Mouse (Mus musculus) CH12.LX (cell line): ENCODE results near the gene Iqgap3. TPM values are rescaled to one million over a fixed set of nuclear protein-coding genes. Genes with fewer than 3 reads are reported as not detected.

Source experiments
- DNase-seq: peaks from one replicate; pipeline ENCODE4 v3.0.0-alpha.2; 2013; ENCODE audit errors: extremely low read depth
- H3K27ac ChIP-seq: 2 replicates; pipeline ENCODE4 v1.5.1; 2012; ENCODE audit warnings: low read depth, mild to moderate bottlenecking, control low read depth, moderate library complexity; ENCODE audit not compliant: insufficient read depth
- H3K27me3 ChIP-seq: replicated peaks from 2 replicates; pipeline ENCODE3; 2012; ENCODE audit warnings: inconsistent platforms
- H3K36me3 ChIP-seq, 2 experiments: replicated peaks in 1 of 2; 2 replicates each; pipeline versions ENCODE3 to v1.6.1; 2012; ENCODE audit warnings: inconsistent platforms in 1 of 2, low read length in 1 of 2, mild to moderate bottlenecking in 1 of 2, mixed read lengths in 1 of 2, moderate library complexity in 1 of 2; ENCODE audit not compliant: control insufficient read depth in 1 of 2, insufficient read depth in 1 of 2
- H3K4me1 ChIP-seq, 2 experiments: 2 replicates each; pipeline ENCODE4 v1.6.1; 2012; ENCODE audit warnings: inconsistent platforms in 1 of 2, moderate library complexity in 1 of 2; ENCODE audit not compliant: insufficient read depth in 2 of 2, control insufficient read depth in 1 of 2
- H3K4me2 ChIP-seq: 2 replicates; pipeline ENCODE4 v1.6.1; 2012; ENCODE audit warnings: low read depth, mild to moderate bottlenecking, control low read depth; ENCODE audit not compliant: poor library complexity, insufficient read depth, severe bottlenecking
- H3K4me3 ChIP-seq, 3 experiments: fragments of 150-350 bp in 1 of 3; sonication (generic) in 1 of 3; replicated peaks in 1 of 3; 2 replicates each; pipeline versions ENCODE3 to v1.5.1; 2011 to 2012; ENCODE audit warnings: low read depth in 2 of 3, low read length in 2 of 3, mild to moderate bottlenecking in 2 of 3, moderate library complexity in 2 of 3, control low read depth in 1 of 3, improper control_type of control experiment in 1 of 3, inconsistent platforms in 1 of 3, mixed read lengths in 1 of 3; ENCODE audit not compliant: poor library complexity in 1 of 3
- H3K79me2 ChIP-seq: replicated peaks from 2 replicates; pipeline ENCODE4 v1.6.1; 2012; ENCODE audit warnings: mild to moderate bottlenecking, moderate library complexity; ENCODE audit not compliant: control insufficient read depth, poor library complexity, insufficient read depth, severe bottlenecking; ENCODE audit errors: extremely low read depth
- H3K9ac ChIP-seq: 2 replicates; pipeline ENCODE4 v1.6.1; 2012; ENCODE audit warnings: low read depth, mild to moderate bottlenecking, control low read depth, moderate library complexity; ENCODE audit not compliant: insufficient read depth
- H3K9me3 ChIP-seq: replicated peaks from 2 replicates; pipeline ENCODE3; 2012; ENCODE audit warnings: low read length, inconsistent platforms, mixed read lengths
- BHLHE40 ChIP-seq: IDR thresholded peaks from 2 replicates; pipeline ENCODE4 v1.6.1; 2011; ENCODE audit warnings: mild to moderate bottlenecking, low read depth, low read length, improper control_type of control experiment
- CHD1 ChIP-seq: IDR thresholded peaks from 2 replicates; pipeline ENCODE4 v1.6.1; 2012; ENCODE audit warnings: low read depth, low read length, improper control_type of control experiment, inconsistent platforms
- CTCF ChIP-seq, 2 experiments: IDR thresholded peaks in 1 of 2; conservative IDR thresholded peaks in 1 of 2; 2 replicates each; pipeline ENCODE4 v1.5.1; 2011 to 2012; ENCODE audit warnings: low read depth in 2 of 2, low read length in 2 of 2, improper control_type of control experiment in 1 of 2, inconsistent platforms in 1 of 2, mild to moderate bottlenecking in 1 of 2, moderate library complexity in 1 of 2
- E2F4 ChIP-seq: IDR thresholded peaks from 2 replicates; pipeline ENCODE4 v1.6.1; 2011; ENCODE audit warnings: low read depth, low read length, improper control_type of control experiment; ENCODE audit not compliant: insufficient replicate concordance
- EP300 ChIP-seq: IDR thresholded peaks from 2 replicates; pipeline ENCODE4 v1.6.1; 2011; ENCODE audit warnings: low read length, improper control_type of control experiment
- ETS1 ChIP-seq: conservative IDR thresholded peaks from 2 replicates; pipeline ENCODE4 v1.6.1; 2012; ENCODE audit warnings: low read depth, mild to moderate bottlenecking, inconsistent platforms, low read length, improper control_type of control experiment, moderate library complexity
- IRF4 ChIP-seq: IDR thresholded peaks from 2 replicates; pipeline ENCODE4 v1.6.1; 2014; ENCODE audit warnings: low read depth, mild to moderate bottlenecking, inconsistent platforms, low read length, improper control_type of control experiment
- JUN ChIP-seq: IDR thresholded peaks from 2 replicates; pipeline ENCODE4 v1.6.1; 2011; ENCODE audit warnings: low read depth, mild to moderate bottlenecking, low read length, improper control_type of control experiment, moderate library complexity; ENCODE audit not compliant: insufficient read depth
- JUND ChIP-seq: conservative IDR thresholded peaks from 2 replicates; pipeline ENCODE4 v1.6.1; 2011; ENCODE audit warnings: low read depth, low read length, improper control_type of control experiment
- KAT2A ChIP-seq: IDR thresholded peaks from 2 replicates; pipeline ENCODE4 v1.6.1; 2012; ENCODE audit warnings: low read length, improper control_type of control experiment, inconsistent platforms; ENCODE audit not compliant: insufficient replicate concordance
- MAFK ChIP-seq: IDR thresholded peaks from 2 replicates; pipeline ENCODE4 v1.6.1; 2011; ENCODE audit warnings: low read length, improper control_type of control experiment; ENCODE audit not compliant: insufficient replicate concordance
- MAX ChIP-seq: IDR thresholded peaks from 2 replicates; pipeline ENCODE4 v1.6.1; 2011; ENCODE audit warnings: low read length, improper control_type of control experiment
- MEF2A ChIP-seq: IDR thresholded peaks from 2 replicates; pipeline ENCODE4 v1.6.1; 2014; ENCODE audit warnings: low read depth, mild to moderate bottlenecking, inconsistent platforms, low read length, improper control_type of control experiment, borderline replicate concordance
- MXI1 ChIP-seq: IDR thresholded peaks from 2 replicates; pipeline ENCODE4 v1.6.1; 2011; ENCODE audit warnings: mild to moderate bottlenecking, low read depth, low read length, improper control_type of control experiment
- MYC ChIP-seq: IDR thresholded peaks from 2 replicates; pipeline ENCODE4 v1.6.1; 2011; ENCODE audit warnings: low read depth, mild to moderate bottlenecking, improper control_type of control experiment, low read length
- NRF1 ChIP-seq: IDR thresholded peaks from 2 replicates; pipeline ENCODE4 v1.6.1; 2014; ENCODE audit warnings: low read depth, mild to moderate bottlenecking, inconsistent platforms, low read length, improper control_type of control experiment, moderate library complexity
- PAX5 ChIP-seq: IDR thresholded peaks from 2 replicates; pipeline ENCODE4 v1.6.1; 2012; ENCODE audit warnings: low read length, inconsistent platforms, mixed read lengths
- POLR2A ChIP-seq: IDR thresholded peaks from 2 replicates; pipeline ENCODE4 v1.6.1; 2011; ENCODE audit warnings: low read depth, mild to moderate bottlenecking, improper control_type of control experiment, low read length
- RCOR1 ChIP-seq: conservative IDR thresholded peaks from 2 replicates; pipeline ENCODE4 v1.6.1; 2012; ENCODE audit warnings: low read depth, mild to moderate bottlenecking, inconsistent platforms, low read length, improper control_type of control experiment
- SIN3A ChIP-seq: IDR thresholded peaks from 2 replicates; pipeline ENCODE4 v1.6.1; 2012; ENCODE audit warnings: low read length, improper control_type of control experiment, inconsistent platforms
- SMC3 ChIP-seq: IDR thresholded peaks from 2 replicates; pipeline ENCODE4 v1.6.1; 2011; ENCODE audit warnings: low read depth, low read length, improper control_type of control experiment
- TBP ChIP-seq: conservative IDR thresholded peaks from 2 replicates; pipeline ENCODE4 v1.6.1; 2011; ENCODE audit warnings: low read depth, low read length, improper control_type of control experiment
- TCF12 ChIP-seq: IDR thresholded peaks from 2 replicates; pipeline ENCODE4 v1.6.1; 2014; ENCODE audit warnings: low read depth, mild to moderate bottlenecking, inconsistent platforms, low read length, improper control_type of control experiment
- UBTF ChIP-seq: IDR thresholded peaks from 2 replicates; pipeline ENCODE4 v1.6.1; 2012; ENCODE audit warnings: low read depth, mild to moderate bottlenecking, inconsistent platforms, low read length, improper control_type of control experiment, moderate library complexity
- USF1 ChIP-seq: IDR thresholded peaks from 2 replicates; pipeline ENCODE4 v1.6.1; 2014; ENCODE audit warnings: low read depth, mild to moderate bottlenecking, inconsistent platforms, low read length, improper control_type of control experiment
- ZC3H11A ChIP-seq: IDR thresholded peaks from 2 replicates; pipeline ENCODE4 v1.6.1; 2012; ENCODE audit warnings: low read depth, mild to moderate bottlenecking, inconsistent platforms, low read length, improper control_type of control experiment
- ZKSCAN1 ChIP-seq: IDR thresholded peaks from 2 replicates; pipeline ENCODE4 v1.6.1; 2012; ENCODE audit warnings: low read depth, inconsistent platforms, low read length, improper control_type of control experiment, borderline replicate concordance
- ZMIZ1 ChIP-seq: IDR thresholded peaks from 2 replicates; pipeline ENCODE4 v1.6.1; 2012; ENCODE audit warnings: low read depth, mild to moderate bottlenecking, inconsistent platforms, low read length, improper control_type of control experiment
- ZNF384 ChIP-seq: IDR thresholded peaks from 2 replicates; pipeline ENCODE4 v1.6.1; 2012; ENCODE audit warnings: low read depth, low read length, improper control_type of control experiment, inconsistent platforms
- dilution Hi-C: fragments of 300-500 bp; cut with MboI; formaldehyde crosslinking; loops from 2 replicates; pipeline ENCODE4 v1.14.3; 2020; ENCODE audit warnings: low sequenced_read_pairs; ENCODE audit not compliant: extremely low pct_unique_long_range_greater_than_20kb, extremely low pct_ligation_motif_present
- in situ Hi-C: fragments of 300-500 bp; cut with MboI; formaldehyde crosslinking; loops from 3 replicates; pipeline ENCODE4 v1.14.3; 2019; ENCODE audit warnings: low sequenced_read_pairs, low pct_ligation_motif_present, low pct_unique_long_range_greater_than_20kb, mixed read lengths
- polyA plus RNA-seq: library from polyadenylated mRNA; unstranded; fragments of >175 nt; gene quantifications from 2 replicates; pipeline ENCODE4 v1.2.1, GENCODE M21; 2012; ENCODE audit warnings: low read depth; ENCODE audit not compliant: insufficient read length
- total RNA-seq, 2 experiments: library from RNA; depleted of rRNA; stranded (reverse); fragments of 300-350 nt in 1 of 2; fragments of >200 nt in 1 of 2; gene quantifications; 2 replicates each; pipeline ENCODE4 v1.2.3; 2012 to 2014

Iqgap3 gene
- total and polyA plus RNA-seq, 3 experiments: 13.0 to 21.9 (median 18.3) TPM

- in situ Hi-C loops: no loop called here
- Histone ChIP-seq H3K9ac (peak overlapping the region; percentile 89), H3K27ac (peak overlapping the region; percentile 92), H3K4me3 (peak overlapping the region; percentile 73 to 96 (median 88)), H3K9me3 (no peaks in the 10 kb centered on the region), H3K27me3 (no peaks in the 10 kb centered on the region), H3K36me3 (peaks cover 2 to 17% of the 10 kb centered on the region in 2 experiments), H3K79me2 (peaks cover 51% of the 10 kb centered on the region), H3K4me1 (peaks cover 26 to 59% of the 10 kb centered on the region in 2 experiments), H3K4me2 (no peak overlapping the region)
- no peak for DNase-seq
- dilution Hi-C loops: no loop called here
- TF ChIP-seq CTCF (conservative IDR thresholded peaks at IDR 0.05 in 1 of 2, IDR thresholded peaks at IDR 0.05 in 1 of 2; ENCODE audit: low read depth in 2 of 2, low read length in 2 of 2) (no peak), EP300 (no peak), KAT2A (no peak), JUND (no peak), MAFK (no peak), UBTF (peak; percentile 15), BHLHE40 (0 out of 2 replicates have a peak, but pooled peaks have one; percentile 31), TBP (no peak)
Measured at GRCm38 (mm10) chr3:88142546-88142915, 60.8 kb downstream of the Iqgap3 start.

GRCm38 (mm10) chr3:88142916-88143771 lies 61.4 kb downstream of the Iqgap3 start:
- no peak for DNase-seq
- Histone ChIP-seq H3K9me3 (no peaks in the 10 kb centered on the region), H3K4me1 (peaks cover 31 to 63% of the 10 kb centered on the region in 2 experiments), H3K36me3 (peaks cover 2 to 17% of the 10 kb centered on the region in 2 experiments), H3K9ac (peak overlapping the region; percentile 89), H3K79me2 (peaks cover 56% of the 10 kb centered on the region), H3K27me3 (no peaks in the 10 kb centered on the region), H3K4me3 (peak overlapping the region; percentile 73 to 96 (median 88)), H3K4me2 (peak overlapping the region; percentile 99), H3K27ac (peak overlapping the region; percentile 92)
- TF ChIP-seq CTCF (conservative IDR thresholded peaks at IDR 0.05 in 1 of 2, IDR thresholded peaks at IDR 0.05 in 1 of 2; ENCODE audit: low read depth in 2 of 2, low read length in 2 of 2): no peak
- no peak for TF ChIP-seq NRF1
- no peak for TF ChIP-seq ZNF384
- no peak for TF ChIP-seq MEF2A
- no peak for TF ChIP-seq TCF12
- no peak for TF ChIP-seq ZKSCAN1
- TF ChIP-seq MAFK: no peak
- no peak for TF ChIP-seq MAX
- TF ChIP-seq ETS1: no peak
- TF ChIP-seq POLR2A: no peak
- no peak for TF ChIP-seq RCOR1
- TF ChIP-seq UBTF: 0 out of 2 replicates have a peak, but pooled peaks have one; percentile 42
- TF ChIP-seq CHD1: 0 out of 2 replicates have a peak, but pooled peaks have one; percentile 12
- TF ChIP-seq TBP: no peak
- TF ChIP-seq EP300: no peak
- TF ChIP-seq IRF4: no peak
- TF ChIP-seq PAX5: no peak
- TF ChIP-seq SIN3A: peak; percentile 15; the same call in 1 of the 2 replicates
- no peak for TF ChIP-seq USF1
- TF ChIP-seq BHLHE40: no peak
- TF ChIP-seq ZC3H11A: no peak
- TF ChIP-seq MYC: 0 out of 2 replicates have a peak, but pooled peaks have one; percentile 25
- no peak for TF ChIP-seq SMC3
- TF ChIP-seq ZMIZ1: no peak
- TF ChIP-seq MXI1: no peak
- TF ChIP-seq JUN: no peak
- TF ChIP-seq E2F4: no peak
- dilution Hi-C loops (no loop called here), in situ Hi-C loops (no loop called here)
